Mouse (Mus musculus) liver, postnatal 0 days (tissue): Measurements from ENCODE around the gene Hs3st5. TPM values are rescaled to one million over a fixed set of nuclear protein-coding genes. Genes with fewer than 3 reads are reported as not detected.
"Not testable (repeated sequence)": the region's sequence is repeated elsewhere in the genome, so short reads cannot be mapped to it uniquely, and the experiment has no call there.

Experiments used
- ATAC-seq: fragments of 200-750 bp; cut with Nextera tagmentation; 2 replicates; pipeline ENCODE4 v1.8.0; 2017; ENCODE audit warnings: mild to moderate bottlenecking, moderate library complexity
- DNase-seq: peaks from one replicate; pipeline ENCODE4 v3.0.0-alpha.2; 2016
- H3K27ac ChIP-seq: fragments of 300-500 bp; sonication (generic); 2 replicates; pipeline ENCODE4 v1.5.1; 2014; ENCODE audit warnings: antibody characterized with exemption, moderate library complexity, mild to moderate bottlenecking, low read depth
- H3K27me3 ChIP-seq: fragments of 300-500 bp; sonication (generic); 2 replicates; pipeline ENCODE4 v1.6.1; 2014; ENCODE audit warnings: low read length, control low read depth, mixed read lengths; ENCODE audit not compliant: insufficient read depth
- H3K36me3 ChIP-seq: fragments of 300-500 bp; sonication (generic); replicated peaks from 2 replicates; pipeline ENCODE4 v1.6.1; 2014; ENCODE audit warnings: mild to moderate bottlenecking, control low read depth, low read length, moderate library complexity, mixed read lengths; ENCODE audit not compliant: insufficient read depth
- H3K4me1 ChIP-seq: fragments of 300-500 bp; sonication (generic); 2 replicates; pipeline ENCODE4 v1.6.1; 2014; ENCODE audit warnings: antibody characterized with exemption, mild to moderate bottlenecking, control low read depth; ENCODE audit not compliant: insufficient read depth
- H3K4me2 ChIP-seq: fragments of 300-500 bp; sonication (generic); 2 replicates; pipeline ENCODE4 v1.6.1; 2014; ENCODE audit warnings: low read depth, mild to moderate bottlenecking, low read length, moderate library complexity, mixed read lengths
- H3K4me3 ChIP-seq: fragments of 300-500 bp; sonication (generic); 2 replicates; pipeline ENCODE4 v1.5.1; 2014; ENCODE audit warnings: low read depth, low read length
- H3K9ac ChIP-seq: fragments of 300-500 bp; sonication (generic); replicated peaks from 2 replicates; pipeline ENCODE4 v1.6.1; 2014; ENCODE audit warnings: mild to moderate bottlenecking, moderate library complexity
- H3K9me3 ChIP-seq: fragments of 300-500 bp; sonication (generic); 2 replicates; pipeline ENCODE4 v1.6.1; 2016; ENCODE audit warnings: mild to moderate bottlenecking, control low read depth, low read length, mixed read lengths
- CTCF ChIP-seq: sonication (generic); IDR thresholded peaks from 2 replicates; pipeline ENCODE4 v1.5.1; 2016; ENCODE audit warnings: antibody characterized with exemption, low read depth
- EP300 ChIP-seq: IDR thresholded peaks from 2 replicates; pipeline ENCODE4 v1.6.1; 2016; ENCODE audit warnings: antibody characterized with exemption, low read depth, mild to moderate bottlenecking
- WGBS: fragments of 180-500 bp; shearing (Covaris S2); extraction: QIAGEN DNeasy Blood & Tissue Kit; methylation state at CpG from one replicate; pipeline ENCODE4 v1.1.7; 2014; ENCODE audit not compliant: insufficient replicate concordance; 5-methylcytosine and 5-hydroxymethylcytosine counted together
- polyA plus RNA-seq: library from polyadenylated mRNA; unstranded; fragments of >200 nt; fragmentation: Nextera tagmentation; extraction: Ambion mirVana; gene quantifications from 2 replicates; pipeline ENCODE4 v1.2.1, GENCODE M21; 2015

Gene Hs3st5
- polyA plus RNA-seq, 1 experiment from 2014 or later, result not detected

- ATAC-seq, result no peak
These were observed 71.9 kb downstream of the Hs3st5 start for GRCm38 (mm10) chr10:36578375-36579145.

GRCm38 (mm10) chr10:36610400-36610799 lies 103.8 kb downstream of the Hs3st5 start:
- Histone ChIP-seq H3K27me3 (no peaks in the 10 kb centered on the region), H3K4me2 (no peak overlapping the region), H3K27ac (no peak overlapping the region), H3K4me1 (no peaks in the 10 kb centered on the region), H3K36me3 (no peaks in the 10 kb centered on the region), H3K9me3 (no peaks in the 10 kb centered on the region), H3K9ac (no peak overlapping the region), H3K4me3 (no peak overlapping the region)
- DNase-seq (no peak), ATAC-seq (no peak)
- TF ChIP-seq CTCF, result no peak
- no peak for TF ChIP-seq EP300
- 74% methylated on average over 1 of the region's 1 CpGs for WGBS

More at GRCm38 (mm10) chr10:36578375-36579145, 71.9 kb downstream of the Hs3st5 start:
- no peaks in the 10 kb centered on the region for H3K9me3 ChIP-seq
- H3K9ac ChIP-seq, result no peak overlapping the region
- H3K27me3 ChIP-seq, result no peaks in the 10 kb centered on the region
- no peaks in the 10 kb centered on the region for H3K36me3 ChIP-seq
- no peak for DNase-seq
- WGBS, result 59% methylated on average over 4 of the region's 4 CpGs
- TF ChIP-seq EP300, result no peak
- TF ChIP-seq CTCF, result no peak
- H3K4me2 ChIP-seq, result no peak overlapping the region
- no peak overlapping the region for H3K27ac ChIP-seq
- no peaks in the 10 kb centered on the region for H3K4me1 ChIP-seq
- H3K4me3 ChIP-seq, result no peak overlapping the region

- not testable (repeated sequence) for H3K4me2 ChIP-seq, H3K4me3 ChIP-seq, H3K9me3 ChIP-seq
These were observed 104.8 kb downstream of the Hs3st5 start for GRCm38 (mm10) chr10:36611415-36611814.

GRCm38 (mm10) chr10:36623037-36623436 lies 116.4 kb downstream of the Hs3st5 start:
- H3K27me3 ChIP-seq, result no peaks in the 10 kb centered on the region
- WGBS, result 76% methylated on average over 1 of the region's 1 CpGs
- no peak for TF ChIP-seq CTCF
- no peak for TF ChIP-seq EP300
- H3K27ac ChIP-seq, result no peak overlapping the region
- ATAC-seq (no peak), DNase-seq (no peak)
- no peak overlapping the region for H3K9ac ChIP-seq
- no peak overlapping the region for H3K4me3 ChIP-seq
- H3K4me1 ChIP-seq, result no peaks in the 10 kb centered on the region
- no peaks in the 10 kb centered on the region for H3K36me3 ChIP-seq
- H3K4me2 ChIP-seq, result no peak overlapping the region
- H3K9me3 ChIP-seq, result no peaks in the 10 kb centered on the region

More at GRCm38 (mm10) chr10:36611415-36611814, 104.8 kb downstream of the Hs3st5 start:
- not testable (repeated sequence) for H3K27me3 ChIP-seq, ATAC-seq, H3K4me1 ChIP-seq, H3K36me3 ChIP-seq, H3K27ac ChIP-seq, DNase-seq, H3K9ac ChIP-seq
- WGBS, result 54% methylated on average over 1 of the region's 1 CpGs

GRCm38 (mm10) chr10:36627952-36628351 lies 121.3 kb downstream of the Hs3st5 start:
- Histone ChIP-seq H3K4me1 (no peaks in the 10 kb centered on the region), H3K36me3 (no peaks in the 10 kb centered on the region), H3K27me3 (no peaks in the 10 kb centered on the region), H3K4me2 (no peak overlapping the region), H3K9ac (no peak overlapping the region), H3K9me3 (no peaks in the 10 kb centered on the region), H3K27ac (no peak overlapping the region), H3K4me3 (no peak overlapping the region)
- no peak for TF ChIP-seq EP300
- no peak for TF ChIP-seq CTCF
- 79% methylated on average over 4 of the region's 4 CpGs for WGBS
- no peak for DNase-seq
- ATAC-seq, result no peak

- Histone ChIP-seq H3K9me3 (no peaks in the 10 kb centered on the region), H3K36me3 (no peaks in the 10 kb centered on the region), H3K27ac (no peak overlapping the region), H3K9ac (no peak overlapping the region), H3K4me1 (no peaks in the 10 kb centered on the region), H3K4me2 (no peak overlapping the region), H3K4me3 (no peak overlapping the region), H3K27me3 (no peaks in the 10 kb centered on the region)
- whole genome bisulfite sequencing, result 63% methylated on average over 1 of the region's 1 CpGs
- DNase-seq, result no peak
- TF ChIP-seq EP300 (no peak), CTCF (no peak)
- no peak for ATAC-seq
These were observed 125.1 kb downstream of the Hs3st5 start for GRCm38 (mm10) chr10:36631746-36632145.

- H3K27ac ChIP-seq, result no peak overlapping the region
These were observed 144.0 kb downstream of the Hs3st5 start for GRCm38 (mm10) chr10:36650653-36651052.

More at GRCm38 (mm10) chr10:36650653-36651052, 144.0 kb downstream of the Hs3st5 start:
- Histone ChIP-seq H3K9me3 (no peaks in the 10 kb centered on the region), H3K4me3 (no peak overlapping the region), H3K4me2 (no peak overlapping the region), H3K36me3 (no peaks in the 10 kb centered on the region), H3K4me1 (no peaks in the 10 kb centered on the region), H3K27me3 (no peaks in the 10 kb centered on the region), H3K9ac (no peak overlapping the region)
- 43% methylated on average over 5 of the region's 5 CpGs for WGBS
- ATAC-seq (no peak), DNase-seq (no peak)
- TF ChIP-seq CTCF (no peak), EP300 (no peak)
